Mouse (Mus musculus) neural tube, embryonic 14.5 days (tissue): Measurements from ENCODE around the gene Sumo3. TPM values are rescaled to one million over a fixed set of nuclear protein-coding genes. Genes with fewer than 3 reads are reported as not detected.

ENCODE experiments used
- ATAC-seq: fragments of 200-750 bp; cut with Nextera tagmentation; 2 replicates; pipeline ENCODE4 v1.8.0; 2017; ENCODE audit warnings: low read depth, mild to moderate bottlenecking, moderate TSS enrichment, moderate library complexity
- H3K27ac ChIP-seq: fragments of 300-500 bp; sonication (generic); 2 replicates; pipeline ENCODE4 v1.5.1; 2014; ENCODE audit warnings: low read depth, mild to moderate bottlenecking, control low read depth, low read length, moderate library complexity, mixed read lengths
- H3K27me3 ChIP-seq: fragments of 300-500 bp; sonication (generic); 2 replicates; pipeline ENCODE4 v1.6.1; 2014; ENCODE audit warnings: low read length; ENCODE audit not compliant: control insufficient read depth, insufficient read depth
- H3K36me3 ChIP-seq: fragments of 300-500 bp; sonication (generic); 2 replicates; pipeline ENCODE4 v1.6.1; 2014; ENCODE audit warnings: low read length, mixed read lengths; ENCODE audit not compliant: control insufficient read depth, insufficient read depth
- H3K4me1 ChIP-seq: fragments of 300-500 bp; sonication (generic); 2 replicates; pipeline ENCODE4 v1.6.1; 2014; ENCODE audit warnings: low read length; ENCODE audit not compliant: control insufficient read depth, insufficient read depth
- H3K4me2 ChIP-seq: fragments of 300-500 bp; sonication (generic); 2 replicates; pipeline ENCODE4 v1.6.1; 2014; ENCODE audit warnings: mild to moderate bottlenecking, low read depth, low read length, control low read depth
- H3K4me3 ChIP-seq: fragments of 300-500 bp; sonication (generic); 2 replicates; pipeline ENCODE4 v1.5.1; 2014; ENCODE audit warnings: low read depth, low read length, control low read depth, mixed read lengths
- H3K9ac ChIP-seq: fragments of 300-500 bp; sonication (generic); replicated peaks from 2 replicates; pipeline ENCODE4 v1.6.1; 2014; ENCODE audit warnings: low read depth, mild to moderate bottlenecking, control low read depth, low read length, mixed read lengths
- H3K9me3 ChIP-seq: fragments of 300-500 bp; sonication (generic); 2 replicates; pipeline ENCODE4 v1.6.1; 2016; ENCODE audit warnings: low read length; ENCODE audit not compliant: control insufficient read depth
- WGBS: fragments of 180-500 bp; shearing (Covaris S2); extraction: QIAGEN DNeasy Blood & Tissue Kit; methylation state at CpG from one replicate; pipeline ENCODE4 v1.1.7; 2014; 5-methylcytosine and 5-hydroxymethylcytosine counted together
- polyA plus RNA-seq: library from polyadenylated mRNA; unstranded; fragments of >200 nt; fragmentation: Nextera tagmentation; extraction: Ambion mirVana; gene quantifications from 2 replicates; pipeline ENCODE4 v1.2.1, GENCODE M21; 2014

Gene Sumo3
- polyA plus RNA-seq, 1 experiment from 2014 or later, result 214 TPM

- no peaks in the 10 kb centered on the region for H3K27me3 ChIP-seq
- no peak overlapping the region for H3K27ac ChIP-seq
- 95% methylated on average over 6 of the region's 6 CpGs for WGBS
- ATAC-seq, result no peak
- H3K36me3 ChIP-seq, result peaks cover 2% of the 10 kb centered on the region; the same call in 1 of the 2 replicates
- no peak overlapping the region for H3K4me3 ChIP-seq
- H3K9me3 ChIP-seq, result no peaks in the 10 kb centered on the region
- H3K4me2 ChIP-seq, result no peak overlapping the region
- H3K9ac ChIP-seq, result no peak overlapping the region
- H3K4me1 ChIP-seq, result peaks cover 13% of the 10 kb centered on the region
Measured at GRCm38 (mm10) chr10:77604111-77604510, 1.8 kb upstream of the Sumo3 start.

- Histone ChIP-seq H3K4me3 (no peak overlapping the region), H3K4me2 (no peak overlapping the region), H3K9ac (no peak overlapping the region), H3K36me3 (no peaks in the 10 kb centered on the region), H3K4me1 (peaks cover 13% of the 10 kb centered on the region), H3K27me3 (no peaks in the 10 kb centered on the region), H3K27ac (no peak overlapping the region; the same call in 1 of the 2 replicates), H3K9me3 (no peaks in the 10 kb centered on the region)
- no peak for ATAC-seq
- WGBS, result 83% methylated on average over 5 of the region's 5 CpGs
Measured at GRCm38 (mm10) chr10:77604958-77605357, 939 bp upstream of the Sumo3 start.

GRCm38 (mm10) chr10:77605368-77605767 is 529 bp upstream of the Sumo3 start:
- peak overlapping the region; percentile 68 for H3K4me2 ChIP-seq
- H3K36me3 ChIP-seq, result peaks cover 2% of the 10 kb centered on the region; the same call in 1 of the 2 replicates
- peak overlapping the region; percentile 96 for H3K27ac ChIP-seq
- H3K27me3 ChIP-seq, result no peaks in the 10 kb centered on the region
- no peak for ATAC-seq
- no peaks in the 10 kb centered on the region for H3K9me3 ChIP-seq
- H3K4me3 ChIP-seq, result peak overlapping the region; percentile 61
- WGBS, result 33% methylated on average over 1 of the region's 1 CpGs
- H3K9ac ChIP-seq, result no peak overlapping the region; the same call in 1 of the 2 replicates
- H3K4me1 ChIP-seq, result peaks cover 13% of the 10 kb centered on the region

GRCm38 (mm10) chr10:77606855-77607254 is 958 bp downstream of the Sumo3 start:
- Histone ChIP-seq H3K9ac (peak overlapping the region; percentile 62), H3K36me3 (peaks cover 10% of the 10 kb centered on the region; the same call in 1 of the 2 replicates), H3K4me3 (peak overlapping the region; percentile 61), H3K27ac (peak overlapping the region; percentile 96), H3K9me3 (no peaks in the 10 kb centered on the region), H3K27me3 (no peaks in the 10 kb centered on the region), H3K4me1 (peaks cover 13% of the 10 kb centered on the region), H3K4me2 (peak overlapping the region; percentile 68)
- peak; percentile 18 for ATAC-seq
- WGBS, result 44% methylated on average over 7 of the region's 7 CpGs

GRCm38 (mm10) chr10:77607441-77607840 is 1.5 kb downstream of the Sumo3 start:
- Histone ChIP-seq H3K9ac (no peak overlapping the region), H3K4me2 (peak overlapping the region; percentile 68), H3K4me1 (peaks cover 13% of the 10 kb centered on the region), H3K27me3 (no peaks in the 10 kb centered on the region), H3K9me3 (no peaks in the 10 kb centered on the region), H3K4me3 (no peak overlapping the region; the same call in 1 of the 2 replicates), H3K27ac (no peak overlapping the region), H3K36me3 (peaks cover 14% of the 10 kb centered on the region; the same call in 1 of the 2 replicates)
- ATAC-seq, result no peak
- WGBS, result 73% methylated on average over 5 of the region's 5 CpGs

DNA sequence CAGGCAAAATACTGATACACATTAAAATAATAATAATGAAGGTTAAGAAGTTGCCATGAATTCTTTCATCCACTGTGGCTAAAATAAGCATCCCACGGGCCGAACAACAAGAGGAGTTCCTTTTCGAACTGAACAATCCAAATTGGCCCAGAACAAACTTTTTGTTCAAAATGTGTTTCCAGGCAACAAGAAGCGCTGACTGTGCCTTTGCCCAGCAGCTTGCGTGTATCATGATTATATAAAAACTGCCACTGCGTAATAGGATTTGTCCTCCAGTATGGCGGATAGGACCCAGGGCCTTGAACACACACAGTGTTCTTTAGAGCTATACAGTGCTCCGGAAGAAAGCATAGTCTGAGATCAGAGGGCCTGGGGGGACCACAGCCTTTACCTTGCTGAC is 2.7 kb downstream of the Sumo3 start:
- no peak overlapping the region for H3K4me2 ChIP-seq
- H3K27me3 ChIP-seq, result no peaks in the 10 kb centered on the region
- H3K9ac ChIP-seq, result no peak overlapping the region
- ATAC-seq, result no peak
- H3K9me3 ChIP-seq, result no peaks in the 10 kb centered on the region
- 92% methylated on average over 8 of the region's 8 CpGs for WGBS
- peaks cover 13% of the 10 kb centered on the region for H3K4me1 ChIP-seq
- H3K4me3 ChIP-seq, result no peak overlapping the region
- H3K36me3 ChIP-seq, result peaks cover 18% of the 10 kb centered on the region
- H3K27ac ChIP-seq, result no peak overlapping the region

- H3K9me3 ChIP-seq, result no peaks in the 10 kb centered on the region
- H3K36me3 ChIP-seq, result peaks cover 20% of the 10 kb centered on the region
- H3K4me3 ChIP-seq, result no peak overlapping the region
- H3K27me3 ChIP-seq, result no peaks in the 10 kb centered on the region
- H3K9ac ChIP-seq, result no peak overlapping the region
- no peak overlapping the region for H3K4me2 ChIP-seq
- no peak overlapping the region for H3K27ac ChIP-seq
- peaks cover 13% of the 10 kb centered on the region for H3K4me1 ChIP-seq
- ATAC-seq, result no peak
- WGBS, result 88% methylated on average over 8 of the region's 8 CpGs
Measured at GRCm38 (mm10) chr10:77610221-77610961, 4.5 kb downstream of the Sumo3 start.

- Histone ChIP-seq H3K9ac (no peak overlapping the region), H3K27ac (0 out of 2 replicates have a peak overlapping the region, but pooled peaks have one; percentile 34)
Measured at GRCm38 (mm10) chr10:77613409-77613808, 7.5 kb downstream of the Sumo3 start.

GRCm38 (mm10) chr10:77615647-77616046 is 9.8 kb downstream of the Sumo3 start:
- ATAC-seq, result no peak
- Histone ChIP-seq H3K27ac (no peak overlapping the region), H3K4me3 (no peak overlapping the region), H3K36me3 (peaks cover 34% of the 10 kb centered on the region), H3K9ac (no peak overlapping the region), H3K4me2 (no peak overlapping the region), H3K9me3 (no peaks in the 10 kb centered on the region), H3K27me3 (no peaks in the 10 kb centered on the region), H3K4me1 (no peaks in the 10 kb centered on the region)
- 95% methylated on average over 8 of the region's 8 CpGs for WGBS

More at GRCm38 (mm10) chr10:77613409-77613808, 7.5 kb downstream of the Sumo3 start:
- 94% methylated on average over 3 of the region's 3 CpGs for WGBS
- Histone ChIP-seq H3K36me3 (peaks cover 39% of the 10 kb centered on the region), H3K4me3 (no peak overlapping the region), H3K4me2 (no peak overlapping the region), H3K27me3 (no peaks in the 10 kb centered on the region), H3K4me1 (no peaks in the 10 kb centered on the region), H3K9me3 (no peaks in the 10 kb centered on the region)
- ATAC-seq, result no peak
